ENCODE assay signal across 8 mouse cellular contexts in the genomic region with DNA sequence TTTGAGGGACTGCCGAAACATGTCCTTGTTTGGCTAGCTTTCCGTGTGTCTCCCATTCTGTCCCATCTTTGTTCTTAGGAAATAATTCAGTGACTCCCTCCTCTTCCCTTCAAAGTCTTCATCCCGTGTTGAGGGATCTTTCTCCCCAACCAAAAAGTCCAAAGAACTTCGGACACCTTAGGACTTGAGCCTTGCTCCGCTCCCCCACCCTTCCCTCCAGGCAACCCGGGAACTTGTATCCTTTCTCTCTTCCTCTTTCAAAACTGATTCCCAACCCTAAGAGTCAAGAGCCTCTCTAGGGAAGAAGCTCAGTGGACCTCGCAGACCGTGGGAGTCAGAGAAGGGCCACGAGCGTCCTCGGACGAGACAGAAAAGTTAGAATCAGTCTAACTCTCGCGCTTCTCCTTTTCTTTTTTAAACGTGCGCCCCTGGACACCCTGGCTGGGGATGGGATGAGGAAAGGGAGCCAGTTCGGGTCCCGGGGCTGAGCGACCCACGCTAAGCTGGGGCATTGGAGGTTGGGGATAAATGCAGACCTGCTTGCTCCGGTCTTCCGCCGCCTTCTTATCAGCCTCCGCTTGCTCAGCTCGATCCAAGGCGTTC. TPM values are rescaled to one million over a fixed set of nuclear protein-coding genes. Genes with fewer than 3 reads are reported as not detected.
A peak's percentile ranks its signal among the peaks of the same experiment; 100 is the strongest.
DNase-seq lines count a peak whose midpoint lies in the region; ATAC-seq and TF ChIP-seq lines count a peak whose summit lies in the region.

No protein-coding gene starts in this region.

- peak overlapping the region; percentile 92 for H3K4me2 ChIP-seq in embryonic facial prominence, embryonic 11.5 days (ENCODE audit: low read depth, low read length)
- peak overlapping the region; percentile 96 for H3K4me2 ChIP-seq in hindbrain, postnatal 0 days (ENCODE audit: low read depth, low read length)
- H3K4me2 ChIP-seq in neural tube, embryonic 12.5 days (replicated peaks): peak overlapping the region; percentile 88

- H3K9me3 ChIP-seq in embryonic facial prominence, embryonic 11.5 days (replicated peaks; ENCODE audit: control insufficient read depth, low read length): no peaks in the 10 kb centered on the region
- H3K9me3 ChIP-seq in hindbrain, postnatal 0 days (ENCODE audit: low read length): no peaks in the 10 kb centered on the region
- no peaks in the 10 kb centered on the region for H3K9me3 ChIP-seq in neural tube, embryonic 12.5 days

- peaks cover 3% of the 10 kb centered on the region; the same call in 1 of the 2 replicates for H3K4me1 ChIP-seq in embryonic facial prominence, embryonic 11.5 days (ENCODE audit: control insufficient read depth, insufficient read depth, low read length)
- H3K4me1 ChIP-seq in hindbrain, postnatal 0 days (ENCODE audit: insufficient read depth, low read length): peaks cover 19% of the 10 kb centered on the region; the same call in 1 of the 2 replicates
- H3K4me1 ChIP-seq in neural tube, embryonic 12.5 days: peaks cover 30% of the 10 kb centered on the region

- H3K27ac ChIP-seq in layer of hippocampus, adult 2 months: peak overlapping the region; percentile 85
- peak overlapping the region; percentile 61 for H3K27ac ChIP-seq in embryonic facial prominence, embryonic 11.5 days (replicated peaks; ENCODE audit: low read depth, low read length)
- H3K27ac ChIP-seq in hindbrain, postnatal 0 days: no peak overlapping the region
- H3K27ac ChIP-seq in neural tube, embryonic 12.5 days: no peak overlapping the region

- no peak for TF ChIP-seq CTCF in layer of hippocampus, adult 2 months (conservative IDR thresholded peaks at IDR 0.05)
- no peak for TF ChIP-seq CTCF in hindbrain, postnatal 0 days (IDR thresholded peaks at IDR 0.05; ENCODE audit: low read depth)

- peak overlapping the region; percentile 62 for H3K4me3 ChIP-seq in layer of hippocampus, adult 2 months
- H3K4me3 ChIP-seq in embryonic facial prominence, embryonic 11.5 days (ENCODE audit: low read depth, low read length): peak overlapping the region; percentile 71
- H3K4me3 ChIP-seq in hindbrain, postnatal 0 days (ENCODE audit: low read length): peak overlapping the region; percentile 54
- peak overlapping the region; percentile 46 for H3K4me3 ChIP-seq in neural tube, embryonic 12.5 days

- WGBS in embryonic facial prominence, embryonic 11.5 days: under 1% methylated on average over 26 of the region's 26 CpGs
- under 1% methylated on average over 26 of the region's 26 CpGs for WGBS in hindbrain, postnatal 0 days
- under 1% methylated on average over 25 of the region's 26 CpGs for WGBS in neural tube, embryonic 12.5 days

- peak overlapping the region; percentile 81 for H3K9ac ChIP-seq in embryonic facial prominence, embryonic 11.5 days (replicated peaks; ENCODE audit: low read length)
- peak overlapping the region; percentile 54 for H3K9ac ChIP-seq in hindbrain, postnatal 0 days (replicated peaks; ENCODE audit: low read length)
- peak overlapping the region; percentile 68 for H3K9ac ChIP-seq in neural tube, embryonic 12.5 days

- H3K36me3 ChIP-seq in embryonic facial prominence, embryonic 11.5 days (replicated peaks; ENCODE audit: control insufficient read depth, insufficient read depth, low read depth, low read length): no peaks in the 10 kb centered on the region
- H3K36me3 ChIP-seq in hindbrain, postnatal 0 days (ENCODE audit: insufficient read depth, low read length): no peaks in the 10 kb centered on the region
- no peaks in the 10 kb centered on the region for H3K36me3 ChIP-seq in neural tube, embryonic 12.5 days

- H3K27me3 ChIP-seq in embryonic facial prominence, embryonic 11.5 days (ENCODE audit: control insufficient read depth, insufficient read depth, low read length): no peaks in the 10 kb centered on the region
- no peaks in the 10 kb centered on the region for H3K27me3 ChIP-seq in hindbrain, postnatal 0 days (ENCODE audit: insufficient read depth, low read length)
- peaks cover 33% of the 10 kb centered on the region for H3K27me3 ChIP-seq in neural tube, embryonic 12.5 days (replicated peaks)

- DNase-seq in layer of hippocampus, adult 2 months (ENCODE audit: low spot score in 2 of 2): no peak
- no peak for DNase-seq in layer of hippocampus, adult 9-11 months
- DNase-seq in embryonic facial prominence, embryonic 11.5 days (ENCODE audit: low spot score): no peak
- DNase-seq in hindbrain, postnatal 0 days (ENCODE audit: low spot score): no peak
- DNase-seq in embryo, embryonic 9.5 days (ENCODE audit: extremely low spot score): no peak
- DNase-seq in adrenal gland, adult 8-10 months: no peak
- DNase-seq in cerebellum, postnatal 14 days: no peak

- ATAC-seq in embryonic facial prominence, embryonic 11.5 days (replicated peaks; ENCODE audit: insufficient number of reproducible peaks, low FRiP score, low TSS enrichment, low read depth): no peak
- ATAC-seq in hindbrain, postnatal 0 days: no peak
- ATAC-seq in neural tube, embryonic 12.5 days (ENCODE audit: low FRiP score, low read depth): no peak

RNA-seq across cellular contexts. Expression of a gene that starts 0.6 kb away (rescaled TPM):
- total RNA-seq in layer of hippocampus, adult 2 months (2021): 100 to 1,000 TPM; 213 to 215 TPM
- 563 and 596 TPM in 2 replicates for polyA plus RNA-seq in embryonic facial prominence, embryonic 11.5 days (2014; fragmentation: Nextera tagmentation; extraction: Ambion mirVana)
- 98.8 and 120 TPM in 2 replicates for total RNA-seq in hindbrain, postnatal 0 days (2014; rRNA removed)
- polyA plus RNA-seq in hindbrain, postnatal 0 days (2015; fragmentation: Nextera tagmentation; extraction: Ambion mirVana): 177 and 180 TPM in 2 replicates
- polyA plus RNA-seq in neural tube, embryonic 12.5 days (2016; fragmentation: Nextera tagmentation; extraction: Ambion mirVana): 300 and 315 TPM in 2 replicates
- 100 to 1,000 TPM; 153 to 277 (median 212) TPM for total RNA-seq in adrenal gland, adult 8-10 months (2022)

Comparison
In these comparisons a context has a peak if more than half of its experiments do, and no peak if none do; other contexts are left out.
1. H3K27ac ChIP-seq: peak in layer of hippocampus, adult 2 months (single experiment) and embryonic facial prominence, embryonic 11.5 days (single experiment); none in hindbrain, postnatal 0 days (single experiment) and neural tube, embryonic 12.5 days (single experiment).
2. Peak in every context shown above with its lines, with median percentiles within 50 percentile points of each other: H3K4me3 ChIP-seq, H3K4me2 ChIP-seq and H3K9ac ChIP-seq.